Mouse (Mus musculus) cerebellum, adult 18-20 months (tissue): Measurements from ENCODE around the gene Tmem243.

Experiments used
- DNase-seq, 2 experiments: peaks; one replicate each; pipeline ENCODE4 v3.0.0; 2021

Tmem243 gene

DNA sequence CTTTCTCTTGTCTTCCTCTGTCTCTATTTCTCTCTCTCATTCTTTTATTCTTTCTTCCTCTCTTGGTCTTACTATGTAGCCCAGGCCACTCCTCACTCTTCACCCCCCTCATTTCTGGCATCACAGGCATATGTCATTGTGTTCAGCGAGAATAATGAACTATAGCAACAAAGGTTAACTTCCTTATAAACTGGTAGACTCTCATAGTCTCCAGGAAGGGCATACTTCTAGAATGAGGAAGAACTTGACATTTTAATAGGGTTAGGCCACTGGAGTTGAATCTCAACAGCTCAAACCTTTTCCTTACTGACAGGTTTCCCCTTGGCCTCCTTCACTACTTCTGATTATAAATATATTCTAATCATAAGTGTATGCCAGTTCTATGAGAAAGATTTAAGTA is 86.0 kb downstream of the Tmem243 start:
- no peak for DNase-seq
